Mouse (Mus musculus) gastrocnemius, adult 18-20 months (tissue): Measurements from ENCODE around the gene Bbc3. TPM values are rescaled to one million over a fixed set of nuclear protein-coding genes. Genes with fewer than 3 reads are reported as not detected.
A peak's percentile ranks its signal among the peaks of the same experiment; 100 is the strongest.
"Not testable (repeated sequence)": the region's sequence is repeated elsewhere in the genome, so short reads cannot be mapped to it uniquely, and the experiment has no call there.

Experiments
- DNase-seq: peaks from one replicate; pipeline ENCODE4 v3.0.0; 2021; ENCODE audit warnings: low spot score
- long read RNA-seq, 2 experiments: library from polyadenylated mRNA; stranded (forward); transcript quantifications; one replicate each; pipeline ENCODE4 v2.0.0; 2021
- total RNA-seq, 2 experiments: library from RNA; stranded (reverse); gene quantifications; 2 replicates each; pipeline ENCODE4 v1.2.3; 2021

The Bbc3 gene
- total RNA-seq = 1 to 10 TPM; 1.2 to 2.3 TPM
- long read RNA-seq, experiment 1, partial matches to known transcripts = 2 of 3 reads
- long read RNA-seq, experiment 1, other reads (novel, unspliced or antisense) = 1 of 3 reads
- long read RNA-seq, experiment 2, partial matches to known transcripts = 0 of 4 reads
- long read RNA-seq, experiment 2, other reads (novel, unspliced or antisense) = 2 of 4 reads

GRCm38 (mm10) chr7:16308093-16308492, at the start of gene Bbc3:
Gene Bbc3, plus strand, starts transcription at chr7:16308393.
- DNase-seq = not testable (repeated sequence)

GRCm38 (mm10) chr7:16259110-16259590, 49.0 kb upstream of the Bbc3 start, which contains the start of gene C5ar1:
Gene C5ar1, minus strand, starts transcription at chr7:16259540.
- no peak for DNase-seq

- no peak for DNase-seq
These were observed 47.1 kb upstream of the Bbc3 start for GRCm38 (mm10) chr7:16261097-16261496.

GRCm38 (mm10) chr7:16263015-16263787, 45.0 kb upstream of the Bbc3 start:
- peak; percentile 76 for DNase-seq

GRCm38 (mm10) chr7:16263843-16264242, 44.4 kb upstream of the Bbc3 start:
- DNase-seq = no peak

GRCm38 (mm10) chr7:16265856-16266255, 42.3 kb upstream of the Bbc3 start:
- no peak for DNase-seq

- not testable (repeated sequence) for DNase-seq
These were observed 41.6 kb upstream of the Bbc3 start for GRCm38 (mm10) chr7:16266593-16266992.

- no peak for DNase-seq
These were observed 37.1 kb upstream of the Bbc3 start for GRCm38 (mm10) chr7:16271139-16271538.

GRCm38 (mm10) chr7:16272681-16273080, 35.5 kb upstream of the Bbc3 start:
- peak; percentile 43 for DNase-seq

GRCm38 (mm10) chr7:16273081-16273765, 35.0 kb upstream of the Bbc3 start, which contains the start of gene Inafm1:
Gene Inafm1, minus strand, starts transcription at chr7:16273617.
- DNase-seq = peak; percentile 87

- no peak for DNase-seq
These were observed 34.4 kb upstream of the Bbc3 start for GRCm38 (mm10) chr7:16273766-16274140.

GRCm38 (mm10) chr7:16274922-16275890, 33.0 kb upstream of the Bbc3 start:
- DNase-seq = no peak

GRCm38 (mm10) chr7:16280721-16281120, 27.5 kb upstream of the Bbc3 start:
- DNase-seq = no peak

- no peak for DNase-seq
These were observed 25.9 kb upstream of the Bbc3 start for GRCm38 (mm10) chr7:16282334-16282733.

GRCm38 (mm10) chr7:16284001-16284400, 24.2 kb upstream of the Bbc3 start:
- no peak for DNase-seq

GRCm38 (mm10) chr7:16284904-16285303, 23.3 kb upstream of the Bbc3 start:
- DNase-seq = no peak

- DNase-seq = peak; percentile 82
These were observed 22.7 kb upstream of the Bbc3 start for GRCm38 (mm10) chr7:16285450-16286025.

GRCm38 (mm10) chr7:16286026-16286961, 21.9 kb upstream of the Bbc3 start, which contains the start of gene Ccdc9:
Gene Ccdc9, minus strand, starts transcription at chr7:16286795.
- peak; percentile 100 for DNase-seq

- DNase-seq = no peak
These were observed 21.2 kb upstream of the Bbc3 start for GRCm38 (mm10) chr7:16287016-16287415.
